Mouse (Mus musculus) mature B cell (primary cell): ENCODE results near the gene Mcrs1.
"Not testable (repeated sequence)": the region's sequence is repeated elsewhere in the genome, so short reads cannot be mapped to it uniquely, and the experiment has no call there.

Experiments
- in situ Hi-C: fragments of 300-500 bp; cut with MboI; formaldehyde crosslinking; loops from 2 replicates; pipeline ENCODE4 v1.14.3; 2019

The Mcrs1 gene

DNA sequence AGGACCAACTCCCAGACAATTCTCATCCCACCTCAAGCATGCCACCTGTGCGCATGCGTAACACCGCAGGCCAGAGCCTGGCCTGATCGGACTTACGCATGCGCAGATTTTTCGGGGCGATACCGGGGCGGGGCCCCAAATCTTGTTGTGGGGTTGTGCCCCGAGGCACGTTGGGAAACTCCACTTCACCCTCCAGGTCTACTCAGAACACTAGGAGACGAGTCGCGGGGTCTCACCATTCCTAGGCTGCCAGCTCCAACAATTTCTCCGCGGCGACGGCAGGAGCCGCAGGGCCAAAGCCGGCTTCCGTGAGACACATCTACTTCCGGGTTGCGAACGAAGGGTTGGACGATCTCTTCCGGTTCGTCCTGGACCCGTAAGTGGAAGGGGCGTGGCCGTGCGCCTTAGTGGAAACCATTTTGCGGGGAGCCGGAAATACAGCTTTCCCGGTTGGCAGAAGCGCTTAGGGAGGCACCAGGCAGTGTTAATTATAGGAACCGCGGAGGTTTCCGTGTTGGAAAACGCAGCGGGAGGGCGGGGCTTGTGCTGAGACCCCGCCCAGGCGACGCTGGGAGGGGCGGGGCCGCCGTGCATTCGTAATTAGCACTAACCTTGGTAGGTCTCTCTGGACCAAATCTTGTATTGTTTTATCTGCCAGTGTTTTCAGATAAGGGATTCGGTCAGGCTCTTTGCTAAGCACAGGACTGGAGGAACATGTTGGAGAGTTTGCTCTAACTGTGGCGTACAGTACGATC, at the start of gene Mcrs1:
Gene Mcrs1 (minus strand): TSS at position 336 of the 755 bp plus-strand sequence.
- in situ Hi-C loops, result no loop called here

DNA sequence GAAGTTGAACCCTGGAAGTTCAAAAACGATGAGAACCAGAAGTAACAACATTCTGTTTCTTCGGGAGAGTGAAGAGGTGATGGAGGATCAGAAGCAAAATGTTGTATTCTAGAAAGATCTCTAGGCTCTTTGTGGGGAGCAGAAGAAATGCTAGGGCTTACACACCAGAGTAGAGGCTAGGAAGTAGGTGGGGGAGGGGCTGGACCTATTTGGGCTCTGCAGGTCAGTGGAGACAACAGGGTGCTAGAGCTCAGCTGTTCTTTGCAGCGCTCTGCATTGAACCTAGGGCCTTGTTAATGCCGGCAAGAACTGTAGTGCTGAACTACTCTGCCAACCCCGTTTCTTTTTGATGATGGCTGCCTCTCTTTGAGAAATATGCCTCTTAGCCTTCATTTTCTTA, 44.5 kb upstream of the Mcrs1 start:
- in situ Hi-C loops, result no loop called here

DNA sequence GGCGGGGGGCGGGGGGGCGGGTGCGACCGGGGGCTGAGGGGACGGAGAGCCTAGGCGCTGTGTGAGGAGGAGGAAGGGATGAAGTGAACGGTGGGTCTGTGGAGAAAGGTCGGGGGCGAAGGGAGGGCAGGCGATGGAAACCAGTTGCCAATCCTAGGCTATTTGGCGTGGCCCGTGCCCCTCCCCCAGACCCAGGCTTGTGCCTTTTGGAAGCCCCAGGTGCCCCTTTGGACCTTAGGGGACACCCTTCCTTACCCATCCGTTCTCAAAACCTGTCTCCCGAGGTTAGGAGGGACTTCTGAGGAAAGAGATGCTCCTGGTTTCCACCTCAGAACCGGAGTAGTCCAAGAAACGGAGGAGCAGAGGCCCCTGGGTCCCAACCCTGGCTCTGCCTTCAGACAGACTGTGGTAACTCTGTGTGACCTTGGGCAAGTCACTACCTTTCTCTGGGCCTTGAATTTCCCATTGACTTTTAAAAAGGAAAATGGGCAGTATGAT, 43.8 kb upstream of the Mcrs1 start, which contains the start of gene Fam186b:
Gene Fam186b (minus strand): TSS at position 405 of the 498 bp plus-strand sequence.
- in situ Hi-C loops, result no loop called here

DNA sequence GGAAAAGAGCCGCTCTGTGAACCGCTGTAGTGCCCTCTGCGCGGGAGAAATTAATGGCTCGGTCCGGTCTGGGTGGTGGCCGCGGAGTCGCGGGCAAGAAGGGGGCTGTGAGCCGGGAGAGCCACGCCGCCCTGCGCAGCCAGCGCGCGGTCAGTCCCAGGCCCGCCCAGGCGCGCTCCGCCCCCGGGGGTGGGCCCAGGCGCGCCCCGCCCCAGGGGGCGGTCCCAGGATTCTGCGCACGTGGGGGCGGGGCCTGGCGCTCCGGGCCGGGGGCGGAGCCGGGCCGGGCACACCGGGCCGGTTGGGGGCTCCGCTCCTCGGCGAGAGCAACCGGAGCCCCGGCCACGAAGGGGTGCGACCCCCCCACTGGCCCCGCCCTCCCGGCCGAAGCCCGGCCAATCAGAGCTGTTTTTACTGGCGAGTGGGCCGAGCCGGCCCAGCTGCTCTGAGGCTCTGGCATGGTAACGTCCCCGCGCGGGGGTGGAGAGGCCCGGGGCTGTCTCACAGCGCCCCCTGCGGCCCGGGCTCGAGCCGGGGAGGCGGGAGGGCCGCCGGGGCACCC, 43.1 kb upstream of the Mcrs1 start, which contains the start of gene Prpf40b:
Gene Prpf40b (plus strand): TSS at position 275 of the 562 bp plus-strand sequence.
- in situ Hi-C loops, result no loop called here

DNA sequence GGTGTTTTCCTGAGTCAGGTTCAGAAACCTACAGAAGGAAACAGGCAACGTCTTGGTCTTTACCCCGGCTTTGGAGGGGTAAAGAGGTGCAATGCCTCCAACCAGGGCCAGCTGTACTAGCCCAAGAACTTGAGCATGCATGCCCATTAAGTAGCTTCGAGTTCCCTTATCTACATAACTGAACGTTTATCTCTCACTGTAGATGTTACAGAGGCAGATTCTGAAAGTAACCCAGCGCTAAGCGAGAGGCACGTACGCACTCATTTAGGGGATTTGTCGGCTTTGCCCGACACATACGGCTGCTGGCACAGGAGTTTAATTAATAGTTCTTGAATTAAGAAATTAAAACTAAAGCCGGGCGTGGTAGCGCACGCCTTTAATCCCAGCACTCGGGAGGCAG, 42.5 kb upstream of the Mcrs1 start:
- in situ Hi-C loops, result no loop called here

DNA sequence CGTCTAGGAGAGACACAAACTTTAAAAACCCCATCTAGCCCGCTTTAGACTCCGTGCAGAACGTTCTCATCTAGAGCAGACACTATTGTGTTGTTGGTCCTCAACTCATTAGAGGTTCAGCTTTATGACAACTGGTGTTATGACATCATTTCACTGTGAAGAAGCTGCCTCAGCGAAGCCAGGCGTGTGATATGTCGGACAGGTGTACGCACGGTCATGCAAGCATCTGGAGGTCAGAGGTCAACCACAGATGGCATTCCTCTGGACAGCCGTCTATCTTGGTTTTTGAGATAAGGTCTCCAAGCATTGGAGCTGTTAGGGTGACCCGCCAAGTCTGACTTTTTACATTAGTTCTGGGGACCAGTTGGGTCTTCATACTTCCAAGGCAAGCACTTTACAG, 38.8 kb upstream of the Mcrs1 start:
- in situ Hi-C loops, result no loop called here

DNA sequence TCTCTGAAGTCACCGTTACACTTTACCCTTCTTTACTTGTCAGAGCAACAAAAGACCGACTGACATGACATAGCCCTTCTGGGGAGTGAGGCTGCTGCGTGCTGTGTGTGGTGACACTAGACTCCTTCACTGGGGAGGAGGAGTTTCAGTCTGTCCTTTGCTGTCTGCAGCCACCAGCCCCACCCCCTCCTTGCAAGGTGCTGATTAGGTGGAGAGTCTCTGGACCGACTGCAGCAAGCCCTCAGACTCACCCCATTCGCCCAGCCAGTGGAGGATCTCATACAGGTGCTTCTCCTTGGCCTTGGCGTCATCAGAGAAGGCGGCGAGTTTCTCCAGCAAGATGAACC, 33.4 kb upstream of the Mcrs1 start:
- in situ Hi-C loops, result no loop called here

DNA sequence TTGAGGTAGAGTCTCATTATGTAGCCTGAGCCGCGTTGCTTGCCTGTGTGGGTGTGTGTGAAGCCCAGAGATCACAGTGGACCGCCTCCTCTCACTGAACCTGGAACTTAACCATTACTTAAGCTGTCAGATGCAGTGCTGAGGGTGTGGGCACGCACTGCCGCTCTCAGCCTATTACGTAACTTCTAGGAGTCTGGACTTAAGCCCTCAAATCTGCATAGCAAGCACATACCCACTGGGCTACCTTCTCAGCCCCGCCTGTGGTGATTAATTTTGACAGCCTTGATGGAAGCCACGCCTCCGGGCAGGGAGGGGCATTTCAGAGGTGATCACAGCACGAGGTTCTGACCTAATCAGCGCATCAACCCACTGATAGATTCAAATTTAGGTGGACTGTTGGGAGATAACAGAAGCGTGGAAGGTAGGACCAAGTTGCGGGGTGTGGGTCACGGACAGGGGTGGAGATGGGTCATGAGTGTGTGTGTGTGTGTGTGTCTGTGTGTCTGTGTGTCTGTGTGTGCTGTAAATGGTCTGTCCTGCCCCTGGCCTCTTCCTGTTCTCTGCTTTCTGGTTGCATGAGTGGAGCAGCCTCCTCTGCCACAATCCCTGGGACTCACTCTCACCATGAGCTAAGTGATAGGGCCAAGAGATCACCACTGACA, 32.9 kb upstream of the Mcrs1 start:
- in situ Hi-C loops, result no loop called here

DNA sequence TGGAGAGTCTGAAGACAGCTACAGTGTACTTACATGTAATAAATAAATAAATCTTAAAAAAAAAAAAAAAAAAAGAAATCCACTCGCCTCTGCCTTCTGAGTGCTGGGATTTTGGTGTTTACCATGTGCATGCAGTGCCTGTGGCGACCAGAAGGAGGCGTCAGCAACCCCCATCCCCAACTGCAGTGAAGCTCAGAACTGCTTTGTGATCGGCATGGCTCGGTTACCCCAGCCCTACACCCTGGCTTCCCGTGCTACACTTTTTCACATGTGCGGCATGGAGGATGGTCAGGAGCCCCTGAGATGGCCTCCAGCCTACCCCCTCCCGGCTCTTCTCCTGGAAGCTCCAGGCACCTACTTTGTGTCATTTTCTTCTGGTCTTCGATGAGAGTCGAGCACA, 31.7 kb upstream of the Mcrs1 start:
- in situ Hi-C loops, result no loop called here

DNA sequence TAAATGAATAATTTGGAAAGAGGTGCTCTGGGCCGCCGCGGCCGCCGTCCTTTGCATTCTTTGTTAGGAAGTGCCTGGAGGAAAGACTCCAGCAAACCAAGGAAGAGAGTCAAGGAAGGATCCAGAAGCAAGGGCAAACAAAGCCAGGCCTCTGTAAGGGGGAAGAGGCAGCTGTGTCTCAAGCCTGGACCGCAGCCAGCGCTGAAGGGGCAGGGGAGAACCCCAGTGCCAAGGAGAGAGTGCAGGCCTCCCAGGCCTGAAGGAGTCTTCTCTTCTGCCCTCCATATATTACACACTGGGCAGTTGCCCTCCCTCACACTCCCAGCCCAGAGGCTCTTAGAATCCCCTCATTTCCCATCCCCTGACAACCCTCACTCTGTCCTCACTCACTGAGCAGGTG, 26.5 kb upstream of the Mcrs1 start:
- in situ Hi-C loops, result no loop called here

DNA sequence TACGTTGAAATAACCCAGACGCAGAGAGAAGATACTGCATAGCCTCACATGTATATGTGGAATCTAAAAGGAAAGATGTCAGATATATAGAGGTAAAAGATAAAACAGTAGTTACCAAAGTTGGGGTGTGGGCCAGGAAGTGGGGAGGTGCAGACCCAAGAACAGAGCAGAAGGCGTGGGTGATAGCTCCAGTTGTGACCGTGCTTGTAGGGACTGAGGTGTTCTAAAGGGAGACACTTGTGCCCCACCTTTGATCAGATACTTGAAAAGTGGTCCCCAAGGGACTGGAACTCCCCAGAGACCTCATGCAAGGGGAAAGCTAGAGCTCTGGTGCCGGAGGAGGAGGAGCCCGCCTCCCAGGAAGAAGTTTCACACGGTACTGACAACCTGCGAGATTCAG, 24.3 kb upstream of the Mcrs1 start:
- in situ Hi-C loops, result no loop called here

DNA sequence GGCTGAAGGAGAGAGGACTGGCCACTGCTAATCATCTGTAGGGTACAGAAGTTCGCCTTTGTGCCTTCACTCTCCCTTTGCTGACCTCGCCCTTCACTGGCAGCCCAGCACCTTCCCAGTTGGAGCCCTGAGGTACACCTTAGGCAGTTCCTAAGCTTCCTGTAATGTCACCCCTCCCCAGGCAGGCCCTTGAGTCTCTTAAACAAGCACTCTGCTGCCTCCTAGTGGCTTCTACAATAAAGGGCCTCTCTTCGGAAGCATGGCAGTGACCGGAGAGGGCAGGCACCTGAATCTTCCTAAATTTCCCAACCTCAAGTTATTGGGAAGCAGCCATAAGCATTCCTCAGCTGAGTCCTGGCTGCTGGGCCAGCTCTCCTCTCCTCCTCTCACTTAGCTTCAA, 13.9 kb upstream of the Mcrs1 start:
- in situ Hi-C loops, result no loop called here

DNA sequence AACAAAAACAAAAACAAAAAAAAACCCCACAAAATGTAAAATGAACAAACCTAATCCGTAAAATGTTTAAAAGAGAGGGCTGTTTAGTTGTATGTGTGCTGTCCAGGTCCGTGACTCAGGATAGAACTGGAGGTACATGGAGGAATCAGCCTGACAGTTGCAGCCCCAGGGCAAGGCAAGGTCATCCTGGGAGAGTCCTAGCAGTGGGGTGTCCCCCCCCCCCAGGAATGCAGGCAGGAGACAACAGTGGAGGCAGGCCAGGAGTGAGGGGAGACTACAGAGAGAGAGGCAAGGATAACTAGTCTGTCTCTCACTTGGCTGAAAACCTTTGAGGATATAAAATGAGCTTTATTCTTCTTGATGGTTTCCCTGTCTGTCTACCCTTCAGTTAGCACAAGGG, 12.6 kb upstream of the Mcrs1 start:
- in situ Hi-C loops, result no loop called here

DNA sequence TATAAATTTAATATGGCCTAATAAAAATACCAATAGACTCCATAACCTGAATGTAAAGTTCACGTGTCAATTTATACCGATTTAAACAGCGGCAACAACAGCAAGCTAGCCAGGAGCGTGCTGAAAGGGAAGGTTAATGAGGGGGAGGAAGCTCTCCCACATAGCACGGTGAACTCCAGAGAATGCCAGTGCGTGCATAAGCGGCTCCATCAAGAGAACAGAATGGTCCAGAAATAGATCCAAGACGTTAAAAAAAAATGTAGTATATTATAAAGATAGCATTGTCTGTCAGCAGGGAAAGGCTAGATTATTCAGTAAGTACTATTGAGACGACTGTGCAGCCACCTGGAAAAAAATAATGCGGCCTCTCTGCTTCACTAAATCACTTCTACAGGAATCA, 10.9 kb upstream of the Mcrs1 start:
- in situ Hi-C loops, result no loop called here

DNA sequence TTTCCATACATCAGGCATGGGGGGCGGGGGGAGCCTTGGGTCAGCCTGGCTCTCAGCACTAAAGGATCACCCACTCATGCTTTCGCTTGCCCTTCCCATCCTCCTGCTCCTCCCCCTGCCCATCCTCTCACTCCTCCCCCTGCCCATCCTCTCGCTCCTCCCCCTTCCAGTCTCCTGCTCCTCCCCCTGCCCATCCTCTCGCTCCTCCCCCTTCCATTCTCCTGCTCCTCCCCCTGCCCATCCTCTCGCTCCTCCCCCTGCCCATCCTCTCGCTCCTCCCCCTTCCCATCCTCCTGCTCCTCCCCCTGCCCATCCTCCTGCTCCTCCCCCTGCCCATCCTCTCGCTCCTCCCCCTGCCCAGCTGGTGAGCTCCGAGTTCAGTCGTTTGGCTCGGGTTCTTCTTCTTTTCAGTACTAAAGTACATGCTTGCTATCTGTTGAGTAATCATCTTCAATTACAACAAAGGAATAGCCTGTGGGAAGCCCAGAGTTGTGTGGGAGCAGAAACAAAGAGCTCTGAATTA, 8.0 kb upstream of the Mcrs1 start:
- in situ Hi-C loops, result no loop called here

DNA sequence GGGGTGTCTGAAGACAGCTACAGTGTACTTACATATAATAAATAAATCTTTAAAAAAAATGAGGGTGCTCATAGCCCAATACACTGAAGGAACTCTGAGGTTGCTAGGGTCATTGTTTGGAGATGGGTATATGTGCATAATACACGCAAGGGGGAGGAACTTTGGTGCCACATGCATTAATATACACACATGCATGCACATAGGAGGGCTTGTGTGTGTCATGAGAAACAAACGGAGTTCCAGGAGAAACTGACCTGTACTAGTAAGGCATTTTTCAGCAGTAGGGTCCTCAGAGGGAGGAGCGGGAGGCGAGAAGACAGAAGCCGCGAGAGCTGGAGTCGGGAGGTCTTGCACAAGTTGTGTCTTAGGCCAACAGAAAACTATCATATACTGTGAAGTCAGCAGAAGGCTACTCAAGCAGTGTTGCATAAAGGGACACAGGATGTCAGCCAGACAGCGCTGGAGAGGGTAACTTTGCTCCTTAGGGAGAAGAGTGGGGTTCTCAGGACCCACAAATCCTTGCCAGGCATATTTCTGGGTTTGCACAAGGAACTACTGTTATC, 7.5 kb upstream of the Mcrs1 start:
- in situ Hi-C loops, result no loop called here

DNA sequence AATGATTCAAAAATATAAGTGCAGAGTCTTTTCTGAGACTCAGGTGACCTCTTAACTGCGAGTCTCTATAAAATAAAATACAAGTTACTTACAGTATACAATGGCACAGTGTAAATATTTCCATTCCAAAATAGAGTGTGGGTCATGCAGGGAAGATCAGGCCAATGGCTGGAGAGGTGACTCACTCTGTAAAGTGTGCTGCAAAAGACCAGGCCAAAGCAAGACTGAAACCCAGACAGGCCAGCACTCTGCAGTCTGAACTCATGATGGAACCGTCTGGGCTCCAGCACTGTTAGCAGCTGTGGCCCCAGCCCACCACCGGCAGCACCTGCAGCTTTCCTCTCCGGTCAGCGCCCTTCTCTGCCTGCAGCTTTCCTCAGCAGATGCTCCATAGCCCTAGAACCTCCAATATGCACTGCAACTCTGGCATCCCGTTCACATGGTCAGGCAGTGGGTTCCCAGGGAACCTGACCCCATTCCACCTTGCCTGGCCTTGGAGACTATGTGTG, 3.5 kb upstream of the Mcrs1 start:
- in situ Hi-C loops, result no loop called here

DNA sequence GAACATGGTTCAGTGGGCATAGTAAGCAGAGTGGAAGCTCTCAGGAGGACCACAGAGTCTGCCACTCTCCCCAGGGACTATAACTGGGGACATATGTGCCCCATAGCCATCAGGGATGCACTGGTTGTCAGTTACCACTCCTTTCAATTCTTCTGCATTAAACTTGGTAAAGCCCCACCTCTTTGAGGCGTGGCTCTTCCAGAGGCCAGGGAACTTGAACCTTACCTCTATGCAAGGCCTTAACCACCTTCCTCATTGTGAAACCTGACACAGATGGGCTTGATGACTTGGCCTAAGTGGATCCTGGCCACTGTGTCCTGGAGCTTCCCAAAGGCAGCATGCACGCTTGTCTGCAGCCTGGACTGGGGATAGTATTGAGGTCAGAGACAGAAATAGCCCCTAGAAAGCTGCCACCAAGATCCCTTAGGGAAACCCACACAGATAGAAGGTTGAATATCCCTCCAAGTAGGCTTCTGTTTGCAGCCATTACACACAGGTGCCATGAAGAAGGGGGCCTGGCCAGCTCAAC, 2.8 kb upstream of the Mcrs1 start:
- in situ Hi-C loops, result no loop called here

DNA sequence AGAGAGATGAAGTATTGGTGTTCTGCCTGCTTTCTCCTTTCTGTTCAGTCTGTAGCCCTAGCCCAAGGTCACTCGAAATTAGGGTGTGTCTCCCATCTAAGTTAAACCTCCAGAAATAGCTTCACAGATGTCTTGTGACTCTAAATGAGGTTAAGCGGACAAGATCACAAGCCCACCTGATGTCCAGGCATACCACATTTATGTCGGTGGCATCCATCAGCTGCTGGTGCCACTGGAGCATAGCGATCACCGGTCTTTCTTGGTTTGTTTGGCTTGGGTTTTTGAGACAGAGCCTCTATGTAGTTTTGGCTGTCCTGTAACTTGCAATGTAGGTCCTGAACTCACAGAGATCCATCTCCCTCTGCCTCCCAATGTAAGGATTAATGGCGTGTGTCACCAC, 2.0 kb upstream of the Mcrs1 start:
- in situ Hi-C loops, result no loop called here

DNA sequence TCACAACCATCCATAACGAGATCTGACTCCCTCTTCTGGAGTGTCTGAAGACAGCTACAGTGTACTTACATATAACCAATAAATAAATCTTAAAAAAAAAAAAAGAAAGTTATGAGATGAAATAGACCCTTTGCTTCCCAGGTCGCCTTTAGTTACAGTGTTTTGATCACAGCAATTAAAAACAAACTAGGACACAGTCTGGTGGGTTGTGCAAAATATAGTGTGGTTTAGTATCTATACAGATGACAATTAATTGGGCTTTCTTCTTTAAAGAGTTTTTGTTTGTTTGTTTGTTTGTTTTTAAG, 1.4 kb upstream of the Mcrs1 start:
- in situ Hi-C loops, result not testable (repeated sequence)

DNA sequence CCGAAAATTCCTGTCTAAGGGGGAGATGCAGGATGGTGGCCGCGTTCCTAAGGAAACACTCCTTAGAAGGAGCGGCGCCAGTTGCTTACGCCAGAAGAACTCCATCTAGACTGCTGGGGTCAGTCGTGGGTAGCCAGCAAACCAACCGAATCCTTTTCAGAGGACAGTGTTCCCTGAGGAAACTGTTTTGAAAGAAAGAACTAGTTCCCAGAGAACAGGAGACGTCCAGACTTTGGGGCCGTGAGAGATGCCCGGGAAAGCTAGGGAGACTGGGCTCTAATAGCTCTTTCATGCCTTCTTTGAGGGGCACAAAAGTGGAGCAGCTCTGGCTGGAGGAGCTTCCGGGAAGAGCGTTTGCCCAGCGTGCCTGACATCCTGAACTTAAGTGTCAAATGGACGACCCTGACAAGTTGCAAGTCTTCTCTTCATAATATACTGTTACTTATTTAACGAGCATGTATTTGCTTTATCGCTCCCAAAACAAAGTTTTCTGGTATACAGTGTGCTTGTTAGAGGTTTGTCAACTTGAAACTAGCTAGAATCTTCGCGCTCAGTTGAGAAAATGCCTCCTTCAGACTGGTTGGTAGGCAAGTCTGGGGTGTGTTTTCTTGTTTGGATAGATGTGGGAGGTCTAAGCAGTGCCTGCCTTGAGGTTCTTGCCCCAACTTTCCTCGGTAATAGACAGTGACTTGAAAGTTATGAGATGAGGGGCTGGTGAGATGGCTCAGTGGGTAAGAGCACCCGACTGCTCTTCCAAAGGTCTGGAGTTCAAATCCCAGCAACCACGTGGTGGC, 817 bp upstream of the Mcrs1 start:
- in situ Hi-C loops, result no loop called here
